Mouse (Mus musculus): ENCODE measurements around the gene Unc13d. TPM values are rescaled to one million over a fixed set of nuclear protein-coding genes. Genes with fewer than 3 reads are reported as not detected.
"Not testable (repeated sequence)": the region's sequence is repeated elsewhere in the genome, so short reads cannot be mapped to it uniquely, and the experiment has no call there.

Gene Unc13d
- total and polyA plus RNA-seq, 2 experiments from 2014 or later, result 0.42 to 2.7 TPM

GRCm38 (mm10) chr11:116028177-116028865 is 49.4 kb downstream of the Unc13d start:
- Histone ChIP-seq H3K4me1 (ENCODE audit: control insufficient read depth, insufficient read depth) (peaks cover 16% of the 10 kb centered on the region), H3K4me2 (ENCODE audit: low read depth, low read length) (no peak overlapping the region), H3K9ac (replicated peaks; ENCODE audit: low read depth, low read length) (no peak overlapping the region), H3K9me3 (replicated peaks; ENCODE audit: control insufficient read depth, low read length) (no peaks in the 10 kb centered on the region), H3K4me3 (ENCODE audit: low read depth, low read length) (no peak overlapping the region), H3K36me3 (replicated peaks; ENCODE audit: control insufficient read depth, insufficient read depth, low read length) (peaks cover 3% of the 10 kb centered on the region; the same call in 1 of the 2 replicates), H3K27me3 (ENCODE audit: control insufficient read depth, insufficient read depth, low read length) (no peaks in the 10 kb centered on the region), H3K27ac (ENCODE audit: low read depth) (no peak overlapping the region)
- DNase-seq (ENCODE audit: low spot score), result no peak
- ATAC-seq (ENCODE audit: insufficient read depth, low read depth), result no peak
- TF ChIP-seq EP300 (IDR thresholded peaks at IDR 0.05; ENCODE audit: low read depth), result no peak
- no peak for TF ChIP-seq CTCF (IDR thresholded peaks at IDR 0.05; ENCODE audit: low read depth)
- WGBS, result 63% methylated on average over 9 of the region's 9 CpGs

- H3K9ac ChIP-seq (replicated peaks; ENCODE audit: low read depth, low read length), result no peak within 1 kb of the TSS
- no peak for ATAC-seq (ENCODE audit: insufficient read depth, low read depth)
- 68% methylated on average over 4 of the region's 4 CpGs for WGBS
- peaks cover 16% of the 10 kb centered on the region for H3K4me1 ChIP-seq (ENCODE audit: control insufficient read depth, insufficient read depth)
- peak within 1 kb of the TSS; percentile 8; the same call in 1 of the 2 replicates for H3K27ac ChIP-seq (ENCODE audit: low read depth)
- no peaks in the 10 kb centered on the region for H3K27me3 ChIP-seq (ENCODE audit: control insufficient read depth, insufficient read depth, low read length)
- peaks cover 5% of the 10 kb centered on the region; the same call in 1 of the 2 replicates for H3K36me3 ChIP-seq (replicated peaks; ENCODE audit: control insufficient read depth, insufficient read depth, low read length)
- no peak within 1 kb of the TSS for H3K4me3 ChIP-seq (ENCODE audit: low read depth, low read length)
- no peak for TF ChIP-seq CTCF (IDR thresholded peaks at IDR 0.05; ENCODE audit: low read depth)
- TF ChIP-seq EP300 (IDR thresholded peaks at IDR 0.05; ENCODE audit: low read depth), result no peak
- peak within 1 kb of the TSS; percentile 18; the same call in 1 of the 2 replicates for H3K4me2 ChIP-seq (ENCODE audit: low read depth, low read length)
- H3K9me3 ChIP-seq (replicated peaks; ENCODE audit: control insufficient read depth, low read length), result no peaks in the 10 kb centered on the region
- DNase-seq (ENCODE audit: low spot score), result no peak
Measured at GRCm38 (mm10) chr11:116027756-116028155, 50.0 kb downstream of the Unc13d start, which contains the start of gene H3f3b. TSS of gene H3f3b (minus strand) at chr11:116027962.

- no peak for TF ChIP-seq CTCF (IDR thresholded peaks at IDR 0.05; ENCODE audit: low read depth)
- TF ChIP-seq EP300 (IDR thresholded peaks at IDR 0.05; ENCODE audit: low read depth), result no peak
- 89% methylated on average over 3 of the region's 3 CpGs for WGBS
- H3K27ac ChIP-seq (ENCODE audit: low read depth), result peak overlapping the region; percentile 51; the same call in 1 of the 2 replicates
Measured at GRCm38 (mm10) chr11:116025056-116025845, 52.5 kb downstream of the Unc13d start.

GRCm38 (mm10) chr11:116024356-116024808 is 53.4 kb downstream of the Unc13d start:
- under 1% methylated on average over 37 of the region's 37 CpGs for WGBS

More at GRCm38 (mm10) chr11:116025056-116025845, 52.5 kb downstream of the Unc13d start:
- Histone ChIP-seq H3K4me3 (ENCODE audit: low read depth, low read length) (no peak overlapping the region), H3K9me3 (replicated peaks; ENCODE audit: control insufficient read depth, low read length) (no peaks in the 10 kb centered on the region), H3K4me1 (ENCODE audit: control insufficient read depth, insufficient read depth) (peaks cover 5% of the 10 kb centered on the region; the same call in 1 of the 2 replicates), H3K4me2 (ENCODE audit: low read depth, low read length) (no peak overlapping the region), H3K27me3 (ENCODE audit: control insufficient read depth, insufficient read depth, low read length) (no peaks in the 10 kb centered on the region), H3K9ac (replicated peaks; ENCODE audit: low read depth, low read length) (no peak overlapping the region), H3K36me3 (replicated peaks; ENCODE audit: control insufficient read depth, insufficient read depth, low read length) (peaks cover 22% of the 10 kb centered on the region)
- ATAC-seq (ENCODE audit: insufficient read depth, low read depth) (no peak), DNase-seq (ENCODE audit: low spot score) (no peak)

GRCm38 (mm10) chr11:116023771-116024355 is 53.9 kb downstream of the Unc13d start:
- H3K27ac ChIP-seq (ENCODE audit: low read depth), result peak overlapping the region; percentile 93
- 0% methylated on average over 56 of the region's 57 CpGs for WGBS

More at GRCm38 (mm10) chr11:116024356-116024808, 53.4 kb downstream of the Unc13d start:
- Histone ChIP-seq H3K4me3 (ENCODE audit: low read depth, low read length) (peak overlapping the region; percentile 77), H3K27me3 (ENCODE audit: control insufficient read depth, insufficient read depth, low read length) (no peaks in the 10 kb centered on the region), H3K9ac (replicated peaks; ENCODE audit: low read depth, low read length) (peak overlapping the region; percentile 94), H3K9me3 (replicated peaks; ENCODE audit: control insufficient read depth, low read length) (no peaks in the 10 kb centered on the region), H3K36me3 (replicated peaks; ENCODE audit: control insufficient read depth, insufficient read depth, low read length) (peaks cover 22% of the 10 kb centered on the region), H3K4me2 (ENCODE audit: low read depth, low read length) (no peak overlapping the region), H3K4me1 (ENCODE audit: control insufficient read depth, insufficient read depth) (peaks cover under 1% of the 10 kb centered on the region; the same call in 1 of the 2 replicates), H3K27ac (ENCODE audit: low read depth) (peak overlapping the region; percentile 93)
- peak; percentile 95 for TF ChIP-seq EP300 (IDR thresholded peaks at IDR 0.05; ENCODE audit: low read depth)
- TF ChIP-seq CTCF (IDR thresholded peaks at IDR 0.05; ENCODE audit: low read depth), result no peak
- ATAC-seq (ENCODE audit: insufficient read depth, low read depth), result peak; percentile 90
- peak; percentile 100 for DNase-seq (ENCODE audit: low spot score)

GRCm38 (mm10) chr11:116023074-116023770 is 54.5 kb downstream of the Unc13d start:
- H3K9me3 ChIP-seq (replicated peaks; ENCODE audit: control insufficient read depth, low read length); H3K27me3 ChIP-seq (ENCODE audit: control insufficient read depth, insufficient read depth, low read length); H3K4me1 ChIP-seq (ENCODE audit: control insufficient read depth, insufficient read depth); ATAC-seq (ENCODE audit: insufficient read depth, low read depth); DNase-seq (ENCODE audit: low spot score): not testable (repeated sequence)
- Histone ChIP-seq H3K4me2 (ENCODE audit: low read depth, low read length) (peak overlapping the region; percentile 57), H3K27ac (ENCODE audit: low read depth) (peak overlapping the region; percentile 93), H3K4me3 (ENCODE audit: low read depth, low read length) (peak overlapping the region; percentile 77), H3K36me3 (replicated peaks; ENCODE audit: control insufficient read depth, insufficient read depth, low read length) (peaks cover 22% of the 10 kb centered on the region), H3K9ac (replicated peaks; ENCODE audit: low read depth, low read length) (peak overlapping the region; percentile 94)
- WGBS, result 3% methylated on average over 18 of the region's 18 CpGs

More at GRCm38 (mm10) chr11:116023771-116024355, 53.9 kb downstream of the Unc13d start:
- DNase-seq (ENCODE audit: low spot score), result peak; percentile 58
- H3K27me3 ChIP-seq (ENCODE audit: control insufficient read depth, insufficient read depth, low read length), result no peaks in the 10 kb centered on the region
- peak overlapping the region; percentile 94 for H3K9ac ChIP-seq (replicated peaks; ENCODE audit: low read depth, low read length)
- H3K36me3 ChIP-seq (replicated peaks; ENCODE audit: control insufficient read depth, insufficient read depth, low read length), result peaks cover 22% of the 10 kb centered on the region
- TF ChIP-seq EP300 (IDR thresholded peaks at IDR 0.05; ENCODE audit: low read depth) (no peak), CTCF (IDR thresholded peaks at IDR 0.05; ENCODE audit: low read depth) (peak; percentile 61)
- ATAC-seq (ENCODE audit: insufficient read depth, low read depth), result peak; percentile 56
- H3K4me2 ChIP-seq (ENCODE audit: low read depth, low read length), result peak overlapping the region; percentile 57
- H3K4me1 ChIP-seq (ENCODE audit: control insufficient read depth, insufficient read depth), result no peaks in the 10 kb centered on the region; the same call in 1 of the 2 replicates
- peak overlapping the region; percentile 77 for H3K4me3 ChIP-seq (ENCODE audit: low read depth, low read length)
- H3K9me3 ChIP-seq (replicated peaks; ENCODE audit: control insufficient read depth, low read length), result no peaks in the 10 kb centered on the region

All from heart, postnatal 0 days (tissue).